Mouse (Mus musculus) liver, embryonic 15.5 days (tissue): ENCODE results near the gene Emp3. TPM values are rescaled to one million over a fixed set of nuclear protein-coding genes. Genes with fewer than 3 reads are reported as not detected.
"Not testable (repeated sequence)": the region's sequence is repeated elsewhere in the genome, so short reads cannot be mapped to it uniquely, and the experiment has no call there.

ENCODE experiments used
- ATAC-seq: fragments of 200-750 bp; cut with Nextera tagmentation; 2 replicates; pipeline ENCODE4 v1.8.0; 2017; ENCODE audit warnings: moderate number of reproducible peaks, mild to moderate bottlenecking, moderate library complexity; ENCODE audit not compliant: insufficient read depth
- H3K27ac ChIP-seq: fragments of 300-500 bp; sonication (generic); replicated peaks from 2 replicates; pipeline ENCODE4 v1.5.1; 2015; ENCODE audit warnings: mild to moderate bottlenecking, inconsistent platforms
- H3K27me3 ChIP-seq: fragments of 300-500 bp; sonication (generic); 2 replicates; pipeline ENCODE4 v1.6.1; 2015; ENCODE audit warnings: mild to moderate bottlenecking, inconsistent platforms
- H3K36me3 ChIP-seq: fragments of 300-500 bp; sonication (generic); replicated peaks from 2 replicates; pipeline ENCODE4 v1.6.1; 2015; ENCODE audit warnings: moderate library complexity, mild to moderate bottlenecking, inconsistent platforms
- H3K4me1 ChIP-seq: fragments of 300-500 bp; sonication (generic); replicated peaks from 2 replicates; pipeline ENCODE4 v1.6.1; 2015; ENCODE audit warnings: inconsistent platforms
- H3K4me2 ChIP-seq: fragments of 300-500 bp; sonication (generic); 2 replicates; pipeline ENCODE4 v1.6.1; 2015; ENCODE audit warnings: moderate library complexity, mild to moderate bottlenecking, inconsistent platforms
- H3K4me3 ChIP-seq: fragments of 300-500 bp; sonication (generic); replicated peaks from 2 replicates; pipeline ENCODE4 v1.5.1; 2015; ENCODE audit warnings: mild to moderate bottlenecking, inconsistent platforms
- H3K9ac ChIP-seq: fragments of 300-500 bp; sonication (generic); 2 replicates; pipeline ENCODE4 v1.6.1; 2015; ENCODE audit warnings: moderate library complexity, mild to moderate bottlenecking, inconsistent platforms
- H3K9me3 ChIP-seq: fragments of 300-500 bp; sonication (generic); replicated peaks from 2 replicates; pipeline ENCODE4 v1.6.1; 2016; ENCODE audit warnings: inconsistent platforms
- WGBS: fragments of 180-500 bp; shearing (Covaris S2); methylation state at CpG from one replicate; pipeline ENCODE4 v1.1.7; 2015; ENCODE audit warnings: mixed read lengths; ENCODE audit not compliant: insufficient replicate concordance; 5-methylcytosine and 5-hydroxymethylcytosine counted together
- polyA plus RNA-seq: library from polyadenylated mRNA; unstranded; fragments of >200 nt; fragmentation: Nextera tagmentation; extraction: Ambion mirVana; gene quantifications from 2 replicates; pipeline ENCODE4 v1.2.1, GENCODE M21; 2015

Gene Emp3
- polyA plus RNA-seq, 1 experiment from 2014 or later: 59.9 TPM

DNA sequence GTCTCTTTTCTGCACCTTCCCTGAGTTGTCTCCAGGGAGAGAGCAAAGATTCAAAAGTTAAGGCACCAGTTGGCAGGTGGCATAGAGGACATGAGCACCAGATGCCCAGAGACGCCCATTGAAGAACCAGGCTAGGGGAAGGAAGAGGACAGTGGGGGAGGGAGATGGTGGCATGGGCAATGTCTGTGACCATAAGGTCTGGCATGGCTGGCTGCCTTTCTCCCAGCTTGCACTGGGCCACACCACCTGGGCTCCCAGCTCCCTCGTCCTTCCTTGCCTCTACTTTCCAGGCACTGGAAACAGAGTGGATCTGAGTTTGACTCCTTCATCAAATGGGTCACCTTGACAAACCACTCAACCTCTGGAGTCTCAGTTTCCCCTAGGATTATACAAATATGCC is 28.6 kb downstream of the Emp3 start:
- H3K9ac ChIP-seq: no peak overlapping the region
- no peak overlapping the region for H3K27ac ChIP-seq
- peaks cover 18% of the 10 kb centered on the region for H3K4me1 ChIP-seq
- no peaks in the 10 kb centered on the region for H3K9me3 ChIP-seq
- H3K4me2 ChIP-seq: no peak overlapping the region
- H3K4me3 ChIP-seq: no peak overlapping the region
- H3K27me3 ChIP-seq: no peaks in the 10 kb centered on the region; the same call in 1 of the 2 replicates
- WGBS: 63% methylated on average over 2 of the region's 2 CpGs
- H3K36me3 ChIP-seq: no peaks in the 10 kb centered on the region
- no peak for ATAC-seq

GRCm38 (mm10) chr7:45887246-45887645 is 34.0 kb downstream of the Emp3 start:
- Histone ChIP-seq H3K9ac (no peak overlapping the region), H3K36me3 (peaks cover 39% of the 10 kb centered on the region), H3K27ac (no peak overlapping the region), H3K4me3 (no peak overlapping the region), H3K4me2 (no peak overlapping the region), H3K9me3 (no peaks in the 10 kb centered on the region), H3K27me3 (no peaks in the 10 kb centered on the region; the same call in 1 of the 2 replicates), H3K4me1 (peaks cover 3% of the 10 kb centered on the region; the same call in 1 of the 2 replicates)
- ATAC-seq: no peak
- WGBS: 17% methylated on average over 3 of the region's 3 CpGs

DNA sequence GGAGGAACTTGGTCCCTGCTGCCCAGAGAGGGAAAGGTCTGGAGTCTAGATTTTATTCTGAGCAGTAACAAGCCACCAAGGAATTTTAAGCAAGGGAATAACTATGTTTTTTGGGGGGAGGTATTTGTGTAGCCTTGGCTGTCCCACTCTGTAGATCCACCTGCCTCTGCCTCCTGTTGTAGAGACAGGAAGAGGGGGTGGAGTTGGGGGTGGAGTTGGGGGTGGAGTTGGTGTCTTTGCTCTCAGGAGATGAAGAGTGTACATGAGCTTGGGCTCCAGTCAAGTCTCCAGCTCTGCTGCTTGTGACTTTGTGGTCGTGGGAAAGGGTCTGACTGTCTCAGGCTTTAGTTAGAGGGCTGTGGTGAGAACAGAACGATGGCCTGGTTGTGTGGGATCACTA is 40.2 kb downstream of the Emp3 start:
- Histone ChIP-seq H3K9ac (no peak overlapping the region), H3K27me3 (no peaks in the 10 kb centered on the region), H3K4me3 (no peak overlapping the region), H3K27ac (no peak overlapping the region), H3K36me3 (peaks cover 94% of the 10 kb centered on the region), H3K9me3 (no peaks in the 10 kb centered on the region), H3K4me1 (no peaks in the 10 kb centered on the region), H3K4me2 (no peak overlapping the region)
- WGBS: 55% methylated on average over 2 of the region's 2 CpGs
- ATAC-seq: no peak

GRCm38 (mm10) chr7:45880531-45880930 is 40.7 kb downstream of the Emp3 start:
- WGBS: 79% methylated on average over 4 of the region's 4 CpGs
- peaks cover 94% of the 10 kb centered on the region for H3K36me3 ChIP-seq
- no peak for ATAC-seq

GRCm38 (mm10) chr7:45878278-45878677 is 42.9 kb downstream of the Emp3 start, which contains the start of gene Grin2d:
Gene Grin2d (minus strand): TSS chr7:45878378.
- 72% methylated on average over 1 of the region's 1 CpGs for WGBS
- H3K36me3 ChIP-seq: peaks cover 87% of the 10 kb centered on the region

More at GRCm38 (mm10) chr7:45880531-45880930, 40.7 kb downstream of the Emp3 start:
- Histone ChIP-seq H3K4me3 (no peak overlapping the region), H3K4me2 (no peak overlapping the region), H3K9ac (no peak overlapping the region), H3K27me3 (no peaks in the 10 kb centered on the region), H3K9me3 (no peaks in the 10 kb centered on the region), H3K27ac (no peak overlapping the region), H3K4me1 (peaks cover 3% of the 10 kb centered on the region; the same call in 1 of the 2 replicates)

DNA sequence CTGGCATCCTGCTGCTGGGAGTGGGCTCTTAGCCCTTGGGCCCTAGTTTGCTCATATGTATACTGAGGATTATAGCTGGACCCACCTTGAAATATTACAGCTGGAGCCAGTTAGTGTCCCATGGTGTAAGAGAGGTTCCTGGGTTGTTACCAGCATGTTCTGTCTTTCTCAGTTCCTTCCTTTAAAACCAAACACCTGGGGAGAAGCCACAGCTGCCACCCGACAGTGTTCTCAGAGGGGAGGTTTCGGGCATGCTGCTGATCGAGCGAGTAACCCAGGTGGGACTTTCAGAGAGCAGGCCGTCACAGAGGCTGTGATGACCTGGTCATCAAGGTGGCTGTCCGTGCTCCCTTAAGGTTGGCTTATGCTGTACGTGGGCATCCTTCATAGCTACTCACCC is 44.3 kb downstream of the Emp3 start:
- H3K4me2 ChIP-seq: no peak overlapping the region
- peaks cover 73% of the 10 kb centered on the region for H3K36me3 ChIP-seq
- H3K27me3 ChIP-seq: peaks cover 6% of the 10 kb centered on the region
- H3K4me1 ChIP-seq: peaks cover 29% of the 10 kb centered on the region
- H3K27ac ChIP-seq: no peak overlapping the region
- H3K9me3 ChIP-seq: no peaks in the 10 kb centered on the region
- no peak overlapping the region for H3K4me3 ChIP-seq
- no peak for ATAC-seq
- WGBS: 80% methylated on average over 7 of the region's 7 CpGs
- no peak overlapping the region for H3K9ac ChIP-seq

More at GRCm38 (mm10) chr7:45878278-45878677, 42.9 kb downstream of the Emp3 start, which contains the start of gene Grin2d:
- H3K9me3 ChIP-seq, ATAC-seq, H3K27ac ChIP-seq, H3K4me3 ChIP-seq, H3K27me3 ChIP-seq, H3K4me2 ChIP-seq, H3K9ac ChIP-seq: not testable (repeated sequence)
- H3K4me1 ChIP-seq: peaks cover 22% of the 10 kb centered on the region

GRCm38 (mm10) chr7:45873061-45873947 is 47.9 kb downstream of the Emp3 start:
- Histone ChIP-seq H3K9me3 (no peaks in the 10 kb centered on the region), H3K4me1 (peaks cover 35% of the 10 kb centered on the region), H3K27me3 (peaks cover 42% of the 10 kb centered on the region), H3K4me2 (peak overlapping the region; percentile 97), H3K27ac (peak overlapping the region; percentile 91), H3K9ac (peak overlapping the region; percentile 97), H3K4me3 (peak overlapping the region; percentile 92), H3K36me3 (peaks cover 40% of the 10 kb centered on the region)
- 2% methylated on average over 28 of the region's 28 CpGs for WGBS
- ATAC-seq: peak; percentile 64

DNA sequence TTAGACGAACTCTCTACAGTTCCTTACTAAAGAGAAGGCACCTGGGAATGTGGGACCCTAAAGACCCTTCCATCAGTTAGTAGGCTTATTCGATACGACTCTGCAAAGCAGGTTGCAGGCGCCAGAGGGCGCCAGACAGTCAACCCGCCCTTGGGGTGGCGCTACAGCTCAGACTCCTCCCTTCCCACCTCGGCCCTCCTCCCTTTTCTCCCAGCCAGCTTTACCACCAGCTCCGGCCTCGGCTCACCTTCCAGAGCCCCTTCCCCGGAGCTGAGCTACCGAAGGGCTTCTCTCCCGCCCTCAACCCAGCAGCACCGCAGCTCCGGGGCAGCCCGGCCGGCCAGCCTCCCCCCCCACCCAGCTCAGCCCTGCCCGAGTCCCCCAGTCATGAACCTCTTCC is 48.6 kb downstream of the Emp3 start, which contains the start of gene Kdelr1:
Gene Kdelr1, plus strand, starts transcription at position 149 of the 400 bp plus-strand sequence.
- under 1% methylated on average over 18 of the region's 18 CpGs for WGBS

DNA sequence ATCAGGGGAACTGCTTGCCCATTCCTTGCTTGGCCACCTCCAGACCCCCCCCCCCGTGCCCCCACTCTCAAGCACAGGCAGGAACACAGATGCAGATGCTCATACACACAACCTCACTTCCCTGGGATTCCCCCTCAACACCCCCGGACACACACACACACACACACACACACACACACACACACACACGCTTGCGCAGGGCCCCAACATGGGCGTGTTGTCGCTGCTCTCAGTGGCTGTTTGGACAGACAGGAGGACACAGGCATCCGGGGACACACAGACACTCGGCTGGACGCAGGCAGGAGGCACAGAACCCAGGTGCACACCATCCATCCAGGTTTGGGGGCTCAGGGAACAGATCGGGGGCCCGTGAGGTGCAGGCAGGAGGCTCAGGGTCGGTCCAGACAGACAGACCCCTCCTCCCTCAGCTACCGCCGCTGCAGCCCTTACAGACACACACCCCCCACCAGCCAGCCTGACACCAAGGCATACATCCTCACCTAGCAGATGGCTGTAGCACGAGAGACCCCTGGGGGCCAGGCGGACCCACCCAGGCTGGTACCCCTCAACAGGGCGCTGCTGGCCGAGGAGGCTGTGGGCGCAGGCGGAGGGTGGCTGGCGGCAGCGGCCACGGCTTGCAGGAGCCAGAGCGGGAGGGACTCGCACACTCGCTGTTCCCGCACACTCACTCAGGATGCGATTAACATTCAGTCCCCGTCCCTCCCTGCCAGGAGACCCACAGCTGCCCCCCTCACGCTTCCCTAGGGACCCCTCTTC is 50.7 kb downstream of the Emp3 start:
- ATAC-seq: no peak
- 3% methylated on average over 30 of the region's 30 CpGs for WGBS
- peaks cover 70% of the 10 kb centered on the region for H3K27me3 ChIP-seq
- H3K9ac ChIP-seq: no peak overlapping the region
- peaks cover 44% of the 10 kb centered on the region for H3K4me1 ChIP-seq
- H3K9me3 ChIP-seq: no peaks in the 10 kb centered on the region
- no peak overlapping the region; the same call in 1 of the 2 replicates for H3K4me2 ChIP-seq
- H3K4me3 ChIP-seq: no peak overlapping the region
- H3K36me3 ChIP-seq: peaks cover 14% of the 10 kb centered on the region
- no peak overlapping the region for H3K27ac ChIP-seq

More for the DNA sequence above, 48.6 kb downstream of the Emp3 start, which contains the start of gene Kdelr1:
- peaks cover 49% of the 10 kb centered on the region for H3K27me3 ChIP-seq
- no peaks in the 10 kb centered on the region for H3K9me3 ChIP-seq
- peak within 1 kb of the TSS; percentile 92 for H3K4me3 ChIP-seq
- peak within 1 kb of the TSS; percentile 97 for H3K9ac ChIP-seq
- H3K4me1 ChIP-seq: peaks cover 35% of the 10 kb centered on the region
- peaks cover 35% of the 10 kb centered on the region for H3K36me3 ChIP-seq
- H3K4me2 ChIP-seq: peak within 1 kb of the TSS; percentile 97
- peak within 1 kb of the TSS; percentile 91 for H3K27ac ChIP-seq
- ATAC-seq: peak; percentile 78

DNA sequence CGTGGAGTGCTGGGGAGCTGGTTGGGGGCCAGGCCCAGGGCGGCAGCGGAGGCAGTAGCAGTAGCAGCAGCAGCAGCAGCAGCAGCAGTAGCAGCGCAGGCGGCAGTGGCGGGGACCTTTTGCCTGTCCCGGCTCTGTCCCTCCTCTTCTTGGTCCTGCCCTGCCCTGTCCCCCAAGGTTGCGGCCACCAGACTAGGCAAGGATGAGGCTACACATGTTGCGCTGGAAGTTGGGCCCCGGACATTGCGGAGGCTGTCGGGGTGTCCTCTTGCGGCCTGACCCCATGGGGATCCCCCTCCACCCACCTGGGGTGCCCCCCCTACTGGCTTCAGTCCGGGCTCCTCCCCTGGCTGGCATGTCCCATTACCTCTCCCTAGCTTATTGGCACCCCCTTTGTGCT is 51.4 kb downstream of the Emp3 start:
- Histone ChIP-seq H3K9ac (no peak overlapping the region), H3K4me2 (no peak overlapping the region), H3K27ac (no peak overlapping the region), H3K4me1 (peaks cover 39% of the 10 kb centered on the region), H3K9me3 (no peaks in the 10 kb centered on the region), H3K27me3 (peaks cover 77% of the 10 kb centered on the region), H3K36me3 (peaks cover 8% of the 10 kb centered on the region), H3K4me3 (no peak overlapping the region)
- WGBS: 9% methylated on average over 14 of the region's 14 CpGs
- ATAC-seq: no peak
